Mouse (Mus musculus) retina, postnatal 7 days (tissue): ENCODE measurements at regions not wholly inside any gene's neighbourhood (a gene's known extent, or its start where the extent isn't known, plus 50 kb on each side); places are given as distances from the start of the nearest gene placed in this dataset.
"Not testable (repeated sequence)": the region's sequence is repeated elsewhere in the genome, so short reads cannot be mapped to it uniquely, and the experiment has no call there.

Source experiments
- DNase-seq: peaks from one replicate; pipeline ENCODE4 v3.0.0-alpha.2; 2012; ENCODE audit warnings: low read depth, low spot score

DNA sequence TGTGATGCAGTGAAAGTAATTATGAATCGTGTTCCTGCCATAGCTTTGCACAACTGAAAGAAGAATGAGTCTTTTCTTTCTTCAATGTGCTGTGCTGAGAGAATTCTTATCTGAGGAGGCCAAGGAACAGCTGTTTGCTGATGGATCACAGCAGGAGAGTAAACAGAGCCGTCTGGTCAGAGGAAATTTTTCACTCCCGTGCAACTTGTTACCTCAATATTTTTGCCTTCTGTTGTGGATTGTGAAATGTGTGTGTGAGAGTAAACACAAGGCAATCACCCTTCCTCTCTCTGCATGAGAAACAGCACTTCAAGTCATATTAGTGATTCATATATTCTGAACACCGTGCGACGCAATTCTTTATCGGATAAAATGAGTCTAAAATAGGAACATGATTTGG, 171.9 kb downstream of the Epm2a start:
- DNase-seq, result no peak

DNA sequence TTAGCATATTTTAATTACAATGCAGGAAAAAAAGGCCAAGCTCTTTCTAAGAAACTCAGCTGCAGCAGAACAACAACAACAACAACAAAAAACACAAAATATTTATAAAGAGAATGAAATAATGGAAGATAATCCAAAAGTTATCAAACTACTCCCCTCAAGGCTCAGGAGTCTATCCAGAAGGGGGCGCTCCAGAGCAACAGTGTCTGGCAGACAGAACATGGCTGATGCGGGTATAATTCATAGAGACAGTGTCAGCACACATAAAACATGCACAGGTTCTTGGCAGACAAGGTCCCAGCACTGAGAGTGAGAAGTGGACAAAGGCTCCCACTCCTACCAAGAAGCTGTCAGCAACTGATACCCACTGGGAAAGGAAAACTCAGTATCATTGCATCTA, 173.9 kb downstream of the Epm2a start:
- DNase-seq, result no peak

DNA sequence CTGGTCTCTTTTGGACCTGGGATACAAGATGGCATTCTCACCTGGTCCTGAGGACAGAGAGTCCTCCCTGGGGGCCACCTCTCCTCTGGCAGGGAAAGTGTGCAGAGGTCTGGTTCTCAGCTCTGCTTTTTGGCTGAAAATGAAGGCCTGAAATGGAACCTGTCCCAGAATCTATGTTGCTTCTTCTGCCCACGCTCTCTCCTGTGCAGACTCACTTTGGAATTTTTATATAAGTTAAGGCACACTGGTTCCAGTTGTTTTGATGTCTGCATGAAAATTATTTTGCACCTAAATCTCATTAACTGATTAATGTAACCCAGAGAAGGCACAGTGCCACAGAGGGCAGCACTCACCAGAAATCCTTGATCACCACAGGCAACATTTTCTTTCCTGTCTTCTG, 188.1 kb downstream of the Epm2a start:
- DNase-seq, result no peak

DNA sequence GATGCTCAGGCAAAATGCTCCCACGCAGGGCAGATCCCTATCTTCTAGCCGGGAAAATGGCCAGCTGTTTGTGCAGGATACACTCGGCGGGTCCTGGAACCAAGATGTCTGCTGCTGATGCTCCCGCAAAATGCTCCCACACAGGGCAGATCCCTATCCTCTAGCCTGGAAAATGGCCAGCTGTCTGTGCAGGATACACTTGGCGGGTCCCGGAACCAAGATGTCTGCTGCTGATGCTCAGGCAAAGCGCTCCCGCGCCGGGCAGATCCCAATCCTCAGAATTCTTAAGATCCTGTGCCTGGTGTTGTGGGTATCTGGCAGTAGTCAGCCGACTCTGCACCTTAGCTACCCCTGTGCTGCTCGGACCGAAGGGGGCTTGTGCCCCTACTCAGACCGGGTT, 212.2 kb downstream of the Epm2a start:
- DNase-seq, result not testable (repeated sequence)

DNA sequence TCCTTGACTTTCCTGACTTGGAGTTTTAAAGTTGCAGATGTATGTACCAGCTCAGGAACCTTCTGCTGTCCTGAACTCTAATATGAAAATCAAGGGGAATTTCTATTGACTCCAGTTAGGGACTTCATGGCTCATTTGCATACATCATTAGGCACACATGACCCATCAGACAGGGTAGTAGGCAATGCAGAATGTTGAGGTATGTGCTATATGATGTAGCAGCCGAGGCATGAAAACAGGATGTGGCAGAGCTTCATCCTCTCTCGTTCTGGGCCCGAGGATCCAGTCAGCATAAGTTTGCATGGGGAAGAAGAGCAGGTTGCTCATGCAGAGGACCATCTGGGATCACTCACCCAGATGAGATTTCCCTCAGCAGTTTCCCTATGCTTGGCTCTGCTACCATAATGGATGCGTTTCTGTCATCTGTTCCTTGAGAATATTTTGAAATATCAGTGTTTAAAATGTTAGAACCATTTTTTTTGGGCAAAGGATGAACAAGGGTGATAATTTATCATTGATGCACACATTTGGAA, 227.4 kb downstream of the Epm2a start:
- DNase-seq, result no peak

DNA sequence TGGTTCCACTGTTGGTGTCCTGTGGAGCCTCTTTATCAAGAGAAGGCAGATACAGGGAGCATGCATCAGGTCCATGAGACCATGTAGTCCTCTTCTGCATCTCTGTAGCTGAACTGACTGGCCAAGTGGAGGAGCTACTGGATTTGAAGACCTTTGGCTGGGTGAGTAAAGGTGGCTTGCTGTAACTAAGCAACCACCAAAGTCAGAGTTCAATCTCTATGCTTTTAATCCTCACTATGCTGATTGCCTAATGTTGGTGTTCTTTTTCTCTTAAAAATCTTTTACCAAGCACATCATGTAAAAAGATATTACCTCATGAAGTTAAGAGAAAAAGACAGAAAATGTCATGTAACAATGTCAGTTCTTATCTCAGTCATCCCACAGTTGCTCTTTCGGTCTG, 265.2 kb downstream of the Epm2a start:
- no peak for DNase-seq

DNA sequence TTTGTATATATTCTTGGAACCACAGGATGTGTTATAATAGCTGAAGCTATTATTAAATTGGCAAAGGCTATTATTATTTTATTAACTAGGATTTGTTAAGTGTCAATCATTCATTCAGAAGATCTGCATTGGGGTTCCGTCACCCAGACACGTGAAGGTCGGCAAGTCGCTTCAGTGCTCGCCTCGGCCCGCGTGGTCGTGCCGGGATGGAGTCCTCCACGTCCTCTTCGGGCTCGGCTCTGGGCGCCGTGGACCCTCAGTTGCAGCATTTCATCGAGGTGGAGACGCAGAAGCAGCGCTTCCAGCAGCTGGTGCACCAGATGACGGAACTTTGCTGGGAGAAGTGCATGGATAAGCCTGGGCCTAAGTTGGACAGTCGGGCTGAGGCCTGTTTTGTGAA, 265.9 kb downstream of the Epm2a start:
- DNase-seq, result not testable (repeated sequence)

DNA sequence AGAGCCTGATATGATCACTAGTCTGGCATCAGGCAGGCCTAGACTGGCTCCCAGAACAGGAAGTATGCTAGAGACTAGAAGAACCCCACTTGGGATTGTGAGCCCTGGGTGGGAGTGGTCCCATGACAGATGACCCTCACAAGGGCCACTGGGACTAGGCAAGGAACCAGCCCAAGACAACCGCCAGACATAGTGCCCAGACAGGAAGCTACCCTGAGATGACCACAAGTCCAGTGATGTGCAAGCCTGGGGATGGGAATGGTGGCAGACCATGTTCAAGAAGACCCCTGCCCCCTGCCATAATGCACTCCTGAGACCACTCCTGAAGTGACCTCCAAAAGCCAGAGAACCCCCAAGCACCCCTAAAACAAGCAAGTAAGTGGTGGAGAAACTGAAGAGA, 304.9 kb downstream of the Epm2a start:
- DNase-seq, result no peak

DNA sequence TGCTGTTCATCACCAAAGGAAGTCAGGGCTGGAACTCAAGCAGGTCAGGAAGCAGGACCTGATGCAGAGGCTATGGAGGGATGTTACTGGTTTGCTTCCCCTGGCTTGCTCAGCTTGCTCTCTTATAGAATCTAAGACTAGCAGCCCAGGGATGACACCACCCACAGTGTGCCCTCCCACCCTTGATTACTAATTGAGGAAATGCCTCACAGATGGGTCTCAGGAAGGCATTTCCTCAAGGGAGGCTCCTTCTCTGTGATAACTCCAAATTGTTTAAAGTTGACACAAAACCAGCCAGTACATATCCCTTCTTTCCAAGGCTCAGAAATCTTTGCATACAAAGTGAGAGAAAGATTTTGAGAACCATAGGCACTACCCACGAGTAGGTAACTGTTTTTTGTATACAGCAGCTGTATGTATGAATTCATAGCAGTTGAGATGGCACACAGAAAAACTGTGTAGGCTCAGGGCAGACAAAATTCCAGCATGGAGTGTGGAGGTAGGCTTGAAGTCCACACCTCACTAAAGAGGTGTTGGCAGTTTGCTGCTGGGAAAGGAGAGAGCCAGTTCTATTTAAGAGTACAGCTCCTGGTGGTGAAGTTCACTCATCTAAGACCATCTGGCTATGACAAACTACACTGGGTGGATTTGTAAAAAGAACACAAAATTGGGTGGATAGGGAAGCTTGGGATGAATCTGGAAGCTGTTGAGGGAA, 317.0 kb downstream of the Epm2a start:
- DNase-seq, result no peak

DNA sequence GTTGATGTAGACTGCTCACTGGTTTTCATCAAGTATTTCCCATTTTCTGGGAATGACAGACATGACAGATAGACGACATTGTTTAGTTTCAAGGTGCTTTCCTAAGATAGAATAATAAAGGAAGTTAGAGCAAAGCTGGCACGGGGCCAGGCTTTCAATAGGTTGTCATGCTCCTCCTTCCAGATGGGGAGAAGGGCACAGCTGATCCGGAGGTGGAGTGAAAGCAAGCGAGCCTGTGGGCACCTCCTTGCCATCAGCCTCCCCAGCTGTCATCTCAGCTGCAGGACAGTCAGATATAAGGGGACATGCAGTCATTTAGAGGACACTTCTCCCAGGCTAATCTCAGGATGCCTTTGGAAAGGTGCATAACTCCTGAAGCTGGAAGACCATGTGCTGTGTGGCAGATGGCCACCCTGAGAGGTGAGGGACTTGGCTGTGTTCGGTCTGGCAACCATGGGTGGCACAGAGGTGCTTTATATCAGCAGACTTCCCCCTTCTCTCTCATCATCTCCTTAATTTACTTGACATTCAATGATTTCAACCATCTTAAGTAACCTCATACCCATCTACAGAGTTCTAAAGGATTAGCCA, 318.6 kb downstream of the Epm2a start:
- DNase-seq, result no peak

DNA sequence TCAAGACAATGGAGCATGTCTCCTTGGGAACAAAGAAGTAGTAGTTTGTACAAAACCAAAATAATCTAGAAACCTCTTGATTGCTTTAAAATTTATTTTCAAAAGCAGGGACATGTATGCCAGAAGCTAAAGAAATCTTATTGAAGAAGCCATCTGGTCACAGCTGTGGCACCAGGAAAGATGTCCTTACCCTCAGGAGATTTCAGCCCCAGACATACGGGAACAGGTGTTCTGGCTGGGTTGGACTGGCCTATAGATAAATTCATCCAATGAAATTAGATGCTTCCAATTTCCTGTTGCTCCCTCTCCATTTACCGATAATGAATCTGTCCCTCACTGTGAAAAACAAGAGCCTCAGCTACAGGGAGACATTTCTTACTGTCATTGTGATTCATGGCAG, 366.5 kb downstream of the Epm2a start:
- no peak for DNase-seq

DNA sequence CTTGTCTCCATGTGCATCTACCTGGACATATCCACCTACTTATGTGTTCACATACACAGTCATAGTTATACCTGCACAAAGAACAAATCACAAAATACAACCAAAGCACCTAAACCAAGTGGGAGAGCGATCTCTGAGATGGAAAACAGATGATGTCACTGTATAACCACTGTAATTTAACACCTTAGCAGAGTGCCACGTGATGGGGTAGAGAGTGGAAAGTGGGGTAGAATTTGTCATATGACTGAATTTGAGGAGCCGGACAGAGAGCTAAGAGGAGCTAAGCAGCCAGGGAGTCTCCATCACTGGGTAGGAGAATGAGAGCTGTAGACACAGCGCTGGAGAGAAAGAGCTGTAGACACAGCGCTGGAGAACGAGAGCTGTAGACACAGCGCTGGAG, 381.6 kb downstream of the Epm2a start:
- DNase-seq, result no peak

DNA sequence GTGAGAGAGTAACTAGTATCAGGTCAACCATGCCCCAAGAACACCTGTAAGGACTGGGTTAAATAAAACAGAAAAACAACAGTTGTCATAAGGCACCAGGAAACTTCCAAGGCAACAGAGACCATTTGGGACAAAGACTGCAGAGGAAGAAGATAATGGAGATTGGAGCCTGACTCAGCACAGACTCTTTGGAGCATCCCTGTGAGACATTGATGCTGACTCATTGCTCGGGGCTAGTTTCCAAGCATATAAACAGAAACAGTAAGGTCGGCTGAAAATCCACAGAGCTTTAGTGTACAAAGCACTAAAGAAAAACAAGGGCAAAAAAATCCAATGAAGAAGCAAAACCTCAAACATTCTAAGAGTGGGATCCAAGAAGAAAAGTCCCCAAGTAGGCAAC, 386.3 kb downstream of the Epm2a start:
- no peak for DNase-seq

DNA sequence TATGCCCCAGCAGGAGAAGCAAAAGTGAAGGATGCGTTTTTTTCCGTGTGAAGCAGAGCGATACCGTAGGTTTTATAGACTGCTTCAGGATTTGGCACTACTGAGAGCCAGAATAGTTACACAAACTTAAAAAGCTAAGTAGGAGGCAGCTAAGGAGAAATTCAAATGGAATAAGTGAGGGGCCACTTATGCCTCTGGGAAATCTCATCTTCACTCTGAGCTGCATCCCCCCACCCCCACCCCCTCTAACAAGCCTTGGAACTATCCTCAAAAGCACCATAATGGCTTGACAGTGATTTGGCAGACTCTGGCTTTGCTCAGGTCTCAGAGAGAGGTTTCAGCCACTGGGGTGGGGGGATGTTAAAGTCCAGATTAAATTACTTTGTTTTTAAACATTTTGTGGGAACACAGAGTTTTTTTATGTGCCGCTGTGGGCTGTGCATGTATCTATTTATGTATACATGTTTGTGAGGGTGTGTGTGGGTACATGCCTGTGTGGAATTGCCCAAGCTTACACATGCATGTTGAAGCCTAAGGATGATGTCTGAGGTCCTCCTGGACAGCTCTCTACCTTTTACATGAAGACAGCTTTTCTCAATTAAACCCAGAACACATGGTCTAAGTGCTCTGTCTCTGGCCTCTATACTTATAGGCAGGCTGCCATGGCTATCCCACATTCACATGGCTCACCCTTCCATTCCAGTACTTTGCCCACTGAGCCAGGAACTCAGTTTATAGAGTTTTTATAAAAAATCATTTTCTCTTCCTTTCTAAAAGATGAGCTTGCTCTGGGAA, 396.6 kb downstream of the Epm2a start:
- no peak for DNase-seq

DNA sequence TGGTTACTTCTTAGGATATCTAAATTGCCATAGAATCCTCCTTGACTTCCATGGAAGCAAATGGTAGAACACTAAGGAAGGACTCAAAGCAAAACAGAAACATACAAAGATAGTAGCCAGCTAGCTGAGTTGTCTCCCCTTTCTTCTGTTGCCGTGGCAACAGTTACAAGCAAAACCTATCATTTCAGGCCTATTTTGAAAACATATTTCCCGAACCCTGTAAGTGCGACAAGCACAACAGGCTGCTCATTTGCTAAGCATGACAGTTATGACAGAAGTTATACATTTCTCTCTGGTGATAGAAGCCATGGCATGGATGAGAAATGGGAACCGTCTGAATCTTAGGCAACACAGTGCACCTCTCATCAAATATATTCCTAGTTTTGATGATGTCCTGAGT, 402.4 kb downstream of the Epm2a start:
- DNase-seq, result no peak

DNA sequence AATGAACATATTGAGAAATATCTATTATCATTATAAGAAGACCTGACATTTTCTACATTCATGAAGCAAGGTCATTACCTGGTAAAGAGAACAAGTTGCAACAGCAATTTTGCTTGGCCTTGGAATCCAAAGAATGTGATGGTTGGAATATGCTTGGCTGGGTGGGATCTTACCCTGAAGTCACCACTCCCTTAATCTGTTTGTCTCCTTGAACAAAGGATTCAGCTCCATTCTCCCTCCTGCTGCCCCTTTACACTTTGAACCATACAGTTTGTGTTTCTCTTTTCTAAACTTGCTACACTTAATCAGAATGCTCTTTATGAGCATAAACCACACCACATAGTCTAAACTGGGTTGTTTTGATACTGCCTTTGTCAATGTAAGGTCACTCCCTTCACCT, 403.8 kb downstream of the Epm2a start:
- DNase-seq, result no peak

DNA sequence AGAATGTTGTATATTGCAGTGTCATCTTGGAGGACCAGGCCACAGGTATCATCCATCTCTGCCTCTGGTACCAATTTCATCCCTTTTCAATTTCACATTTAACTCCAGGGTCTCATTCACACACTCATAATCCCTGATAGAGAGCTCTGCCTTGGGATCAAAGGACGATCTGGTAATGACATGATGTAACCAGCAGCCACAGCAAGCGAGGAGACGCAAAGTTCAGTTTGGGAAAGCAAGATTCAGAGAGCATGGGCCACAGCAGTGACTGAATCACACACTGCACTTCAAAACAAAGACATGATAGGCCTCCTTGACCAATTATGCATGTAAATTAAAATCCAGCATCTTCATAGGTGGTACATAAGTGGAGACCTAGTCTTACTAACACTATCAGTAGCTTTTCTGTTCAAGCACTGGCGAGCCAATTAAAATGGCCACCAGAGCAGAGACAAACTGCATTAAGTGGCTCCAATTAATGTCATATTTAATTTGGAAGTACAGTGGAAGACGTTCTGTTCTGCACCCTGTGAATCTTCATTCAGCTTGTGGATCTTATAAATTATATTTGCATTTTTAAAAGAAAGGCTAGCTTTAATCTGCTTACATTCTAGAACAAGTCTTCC, 412.0 kb downstream of the Epm2a start:
- DNase-seq, result no peak

DNA sequence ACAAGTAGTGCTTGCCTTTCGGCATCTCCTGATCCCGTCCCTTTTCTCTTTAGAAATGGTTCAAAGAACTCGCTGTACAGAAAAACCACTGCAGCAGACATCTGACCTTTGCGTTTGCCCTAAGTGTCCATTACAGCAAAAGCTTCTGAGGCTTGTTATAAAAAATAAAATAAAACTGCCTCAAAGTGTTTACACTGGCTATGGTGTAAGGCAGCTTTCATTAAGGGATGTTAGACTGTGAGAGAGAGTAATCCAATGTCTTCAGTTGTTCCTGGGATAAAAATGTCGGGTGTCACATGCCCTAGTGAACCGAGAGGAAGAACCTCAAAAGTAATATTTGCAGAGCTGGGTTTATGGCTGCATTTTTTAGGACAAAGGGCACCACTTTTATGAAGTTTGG, 434.7 kb downstream of the Epm2a start:
- no peak for DNase-seq

DNA sequence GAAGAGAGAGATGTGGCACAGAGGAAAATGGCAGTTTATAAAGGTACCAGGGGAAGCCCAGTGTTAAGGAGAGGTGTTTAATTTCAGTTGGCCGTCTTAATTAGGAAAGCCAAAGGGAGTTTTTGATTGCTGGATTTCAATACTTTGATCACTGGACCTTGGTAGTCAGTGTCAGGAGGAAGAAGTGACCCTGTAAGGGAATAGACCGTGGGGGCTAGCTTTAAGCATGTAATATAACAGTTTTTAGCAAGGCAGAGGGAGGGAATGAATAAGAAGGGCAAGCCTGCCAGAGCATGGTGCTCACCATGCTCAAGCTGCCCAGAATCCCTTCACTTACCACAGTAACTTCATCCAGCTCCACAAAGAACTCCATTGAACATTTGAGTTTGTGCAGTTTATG, 437.1 kb downstream of the Epm2a start:
- no peak for DNase-seq

DNA sequence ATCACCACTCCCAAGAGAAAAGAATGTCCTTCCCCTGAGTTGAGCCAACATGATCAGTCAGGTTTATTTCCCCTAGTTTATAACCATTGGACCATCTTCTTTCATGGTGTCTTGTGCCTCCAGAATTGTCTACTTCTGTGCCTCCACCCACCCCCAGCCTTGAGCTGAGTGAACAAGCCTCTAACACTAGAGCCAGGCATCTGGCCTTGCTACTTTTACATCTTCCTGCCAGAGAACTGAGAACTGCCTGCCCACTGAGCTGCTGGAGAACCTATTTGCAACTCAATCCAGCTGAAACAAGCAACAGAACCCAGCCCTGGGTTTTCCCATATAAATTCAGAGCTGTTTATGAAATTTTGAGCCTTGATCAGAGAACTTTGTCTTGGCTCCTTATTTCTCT, 444.0 kb downstream of the Epm2a start:
- no peak for DNase-seq

DNA sequence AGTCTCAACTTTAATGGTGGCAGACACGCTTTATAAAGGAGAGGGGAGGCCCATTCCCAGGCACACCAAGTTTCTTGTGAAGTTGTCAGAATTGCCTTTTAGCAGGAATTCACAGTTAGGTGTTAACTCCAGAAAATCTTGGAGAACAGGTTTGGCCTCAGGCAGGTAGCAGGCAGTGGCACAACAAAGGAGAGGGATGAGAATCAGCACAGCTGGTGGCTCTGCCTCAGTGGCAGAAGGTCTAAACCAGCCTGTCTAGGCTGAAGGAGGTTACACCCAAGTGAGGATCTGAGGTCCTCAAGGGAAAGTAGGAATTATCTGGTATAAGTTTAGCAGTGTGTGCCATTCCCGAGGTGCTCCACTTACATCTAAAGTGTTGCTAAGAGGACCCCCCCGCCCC, 456.3 kb downstream of the Epm2a start:
- DNase-seq, result no peak
